ENCODE assay signal across 23 mouse cellular contexts in the genomic region with DNA sequence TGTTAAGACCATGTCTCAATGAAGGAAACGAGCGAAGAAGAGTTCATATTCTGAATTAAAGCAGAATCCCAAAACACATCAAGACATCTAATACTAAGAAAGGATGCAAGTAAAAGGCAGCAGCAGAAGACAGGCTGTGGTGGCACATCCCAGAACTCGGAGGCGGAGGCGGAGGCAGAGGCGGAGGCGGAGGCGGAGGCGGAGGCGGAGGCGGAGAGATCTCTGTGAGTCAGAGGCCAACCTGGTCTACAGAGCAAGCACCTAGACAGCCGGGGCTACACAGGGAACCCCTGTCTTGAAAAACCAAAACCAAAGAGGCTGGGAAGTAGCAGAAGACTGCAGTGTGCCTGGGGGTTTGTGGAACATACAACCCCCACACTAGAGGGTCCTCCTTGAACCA. TPM values are rescaled to one million over a fixed set of nuclear protein-coding genes. Genes with fewer than 3 reads are reported as not detected.
A peak's percentile ranks its signal among the peaks of the same experiment; 100 is the strongest.
DNase-seq lines count a peak whose midpoint lies in the region; ATAC-seq lines count a peak whose summit lies in the region.
"Had no signal": no experiment of that assay in that cellular context is flagged by ENCODE, and none has a peak within 500 bp of the region (broad histone marks: within the 10 kb centered on the region; RNA-seq: fewer than 3 reads in every experiment).

No protein-coding gene starts in this region.

- no peak overlapping the region for H3K4me3 ChIP-seq in liver, embryonic 12.5 days
- H3K4me3 ChIP-seq in forebrain, embryonic 12.5 days (replicated peaks): no peak overlapping the region
- H3K4me3 ChIP-seq: embryonic facial prominence, embryonic 12.5 days; heart, embryonic 10.5 days; hindbrain, embryonic 12.5 days had no signal

- no peak overlapping the region for H3K4me2 ChIP-seq in liver, embryonic 12.5 days
- H3K4me2 ChIP-seq in forebrain, embryonic 12.5 days: no peak overlapping the region
- H3K4me2 ChIP-seq: embryonic facial prominence, embryonic 12.5 days; hindbrain, embryonic 12.5 days had no signal

- peaks cover 3% of the 10 kb centered on the region; the same call in 1 of the 2 replicates for H3K4me1 ChIP-seq in liver, embryonic 12.5 days
- peaks cover 7% of the 10 kb centered on the region for H3K4me1 ChIP-seq in forebrain, embryonic 12.5 days
- H3K4me1 ChIP-seq: embryonic facial prominence, embryonic 12.5 days; heart, embryonic 10.5 days; hindbrain, embryonic 12.5 days had no signal

- no peaks in the 10 kb centered on the region for H3K36me3 ChIP-seq in liver, embryonic 12.5 days
- H3K36me3 ChIP-seq in forebrain, embryonic 12.5 days (replicated peaks): no peaks in the 10 kb centered on the region
- H3K36me3 ChIP-seq: embryonic facial prominence, embryonic 12.5 days; heart, embryonic 10.5 days; hindbrain, embryonic 12.5 days had no signal

- peak; percentile 77 for ATAC-seq in CD4-positive, CD25-positive, alpha-beta regulatory T cell, adult 4 months
- peak; percentile 76 for ATAC-seq in inflammation-experienced regulatory T-cells, adult 6 months
- ATAC-seq in liver, embryonic 12.5 days: no peak
- no peak for ATAC-seq in forebrain, embryonic 12.5 days (ENCODE audit: low FRiP score)
- ATAC-seq: forebrain, embryonic 16.5 days; hindbrain, postnatal 0 days; intestine, embryonic 16.5 days had no signal

- H3K9me3 ChIP-seq in liver, embryonic 12.5 days (replicated peaks): no peaks in the 10 kb centered on the region
- H3K9me3 ChIP-seq in forebrain, embryonic 12.5 days: 0 out of 2 replicates have a peak, but pooled peaks cover 5% of the 10 kb centered on the region
- H3K9me3 ChIP-seq: embryonic facial prominence, embryonic 12.5 days; heart, embryonic 10.5 days; hindbrain, embryonic 12.5 days had no signal

- H3K9ac ChIP-seq in liver, embryonic 12.5 days: no peak overlapping the region
- no peak overlapping the region for H3K9ac ChIP-seq in forebrain, embryonic 12.5 days
- H3K9ac ChIP-seq: embryonic facial prominence, embryonic 12.5 days; hindbrain, embryonic 12.5 days had no signal

- 0 out of 2 replicates have a peak, but pooled peaks cover 3% of the 10 kb centered on the region for H3K27me3 ChIP-seq in liver, embryonic 12.5 days (replicated peaks)
- H3K27me3 ChIP-seq in forebrain, embryonic 12.5 days: no peaks in the 10 kb centered on the region
- H3K27me3 ChIP-seq: embryonic facial prominence, embryonic 12.5 days; hindbrain, embryonic 12.5 days had no signal

- 88% methylated on average over 12 of the region's 12 CpGs for WGBS in liver, embryonic 12.5 days (ENCODE audit: insufficient replicate concordance)
- WGBS in forebrain, embryonic 12.5 days: 97% methylated on average over 12 of the region's 12 CpGs

- no peak overlapping the region for H3K27ac ChIP-seq in liver, embryonic 12.5 days
- no peak overlapping the region for H3K27ac ChIP-seq in forebrain, embryonic 12.5 days
- H3K27ac ChIP-seq: embryonic facial prominence, embryonic 12.5 days; heart, embryonic 10.5 days; hindbrain, embryonic 12.5 days; hindbrain, postnatal 0 days had no signal

- DNase-seq in heart, adult 11 months: peak; percentile 57
- DNase-seq in heart, adult 8-10 months (ENCODE audit: low spot score): no peak
- peak; percentile 32 for DNase-seq in T-cell, adult 2 months (ENCODE audit: low spot score)
- no peak for DNase-seq in kidney, adult 11 months
- DNase-seq: adrenal gland, postnatal 10 days; cerebellum, adult 11 months; cerebellum, adult 8-10 months; cerebellum, postnatal 14 days; embryo, embryonic 11 days; gastrocnemius, postnatal 14 days; heart, postnatal 10 days; heart, postnatal 4 days; kidney, adult 8-10 months had no signal

RNA-seq across cellular contexts. Expression of gene Zdhhc20, which starts 6.8 kb away (rescaled TPM):
- total RNA-seq in heart, adult 8-10 months (2022): 1 to 10 TPM; 4.4 to 9.8 (median 7.4) TPM
- 100 to 1,000 TPM; 212 to 215 TPM for polyA plus RNA-seq in CD4-positive, CD25-positive, alpha-beta regulatory T cell, adult 4 months (2017; shearing (Covaris generic))
- polyA plus RNA-seq in inflammation-experienced regulatory T-cells, adult 6 months (2017; shearing (Covaris generic)): 100 to 1,000 TPM; 173 to 226 (median 184) TPM
- 17.5 and 18.4 TPM in 2 replicates for polyA plus RNA-seq in liver, embryonic 12.5 days (2016; fragmentation: Nextera tagmentation; extraction: Ambion mirVana)
- polyA plus RNA-seq in forebrain, embryonic 12.5 days (2016; fragmentation: Nextera tagmentation; extraction: Ambion mirVana): 58.9 and 61.2 TPM in 2 replicates

Comparison
In these comparisons a context has a peak if more than half of its experiments do, and no peak if none do; other contexts are left out.
1. DNase-seq: peak in heart, adult 11 months (single experiment) and T-cell, adult 2 months (single experiment); none in heart, adult 8-10 months (single experiment) and kidney, adult 11 months (single experiment).
2. ATAC-seq: peak in CD4-positive, CD25-positive, alpha-beta regulatory T cell, adult 4 months (single experiment) and inflammation-experienced regulatory T-cells, adult 6 months (single experiment); none in liver, embryonic 12.5 days (single experiment) and forebrain, embryonic 12.5 days (single experiment).